Mouse (Mus musculus) embryonic facial prominence, embryonic 10.5 days (tissue): ENCODE data around the gene Fam83g. TPM values are rescaled to one million over a fixed set of nuclear protein-coding genes. Genes with fewer than 3 reads are reported as not detected.
A peak's percentile ranks its signal among the peaks of the same experiment; 100 is the strongest.

Experiments used
- DNase-seq: peaks from one replicate; pipeline ENCODE4 v3.0.0-alpha.2; 2017; ENCODE audit warnings: low spot score
- H3K27ac ChIP-seq: fragments of 300-500 bp; sonication (generic); replicated peaks from 2 replicates; pipeline ENCODE4 v1.5.1; 2016; ENCODE audit warnings: mild to moderate bottlenecking
- H3K27me3 ChIP-seq: fragments of 300-500 bp; sonication (generic); replicated peaks from 2 replicates; pipeline ENCODE4 v1.6.1; 2016; ENCODE audit warnings: low read depth, mild to moderate bottlenecking; ENCODE audit not compliant: poor library complexity, severe bottlenecking
- H3K36me3 ChIP-seq: fragments of 300-500 bp; sonication (generic); replicated peaks from 2 replicates; pipeline ENCODE4 v1.6.1; 2016; ENCODE audit warnings: mild to moderate bottlenecking, moderate library complexity
- H3K4me1 ChIP-seq: fragments of 300-500 bp; sonication (generic); 2 replicates; pipeline ENCODE4 v1.6.1; 2016
- H3K4me3 ChIP-seq: fragments of 300-500 bp; sonication (generic); 2 replicates; pipeline ENCODE4 v1.5.1; 2016; ENCODE audit warnings: mild to moderate bottlenecking, moderate library complexity
- H3K9me3 ChIP-seq: fragments of 300-500 bp; sonication (generic); 2 replicates; pipeline ENCODE4 v1.6.1; 2016; ENCODE audit warnings: mild to moderate bottlenecking
- WGBS: fragments of 180-500 bp; shearing (Covaris S2); methylation state at CpG from one replicate; pipeline ENCODE4 v1.1.7; 2016; 5-methylcytosine and 5-hydroxymethylcytosine counted together
- polyA plus RNA-seq: library from polyadenylated mRNA; unstranded; fragments of >200 nt; fragmentation: Nextera tagmentation; extraction: Ambion mirVana; gene quantifications from 2 replicates; pipeline ENCODE4 v1.2.1, GENCODE M21; 2016

Gene Fam83g
- polyA plus RNA-seq, 1 experiment from 2014 or later = 2.2 TPM

- no peak for DNase-seq
- WGBS = 66% methylated on average over 2 of the region's 2 CpGs
These were observed 37.3 kb upstream of the Fam83g start for GRCm38 (mm10) chr11:61646499-61647039.

GRCm38 (mm10) chr11:61647110-61647910 is 36.6 kb upstream of the Fam83g start:
- no peaks in the 10 kb centered on the region for H3K4me1 ChIP-seq
- no peak overlapping the region for H3K4me3 ChIP-seq
- no peaks in the 10 kb centered on the region for H3K9me3 ChIP-seq
- 70% methylated on average over 10 of the region's 10 CpGs for WGBS
- H3K36me3 ChIP-seq = no peaks in the 10 kb centered on the region
- DNase-seq = no peak
- no peak overlapping the region for H3K27ac ChIP-seq
- H3K27me3 ChIP-seq = no peaks in the 10 kb centered on the region

More at GRCm38 (mm10) chr11:61646499-61647039, 37.3 kb upstream of the Fam83g start:
- no peak overlapping the region for H3K4me3 ChIP-seq
- no peaks in the 10 kb centered on the region for H3K27me3 ChIP-seq
- no peaks in the 10 kb centered on the region for H3K4me1 ChIP-seq
- H3K27ac ChIP-seq = no peak overlapping the region
- H3K9me3 ChIP-seq = no peaks in the 10 kb centered on the region
- H3K36me3 ChIP-seq = no peaks in the 10 kb centered on the region

- H3K27me3 ChIP-seq = no peaks in the 10 kb centered on the region
- peaks cover 4% of the 10 kb centered on the region; the same call in 1 of the 2 replicates for H3K4me1 ChIP-seq
- WGBS = 85% methylated on average over 6 of the region's 6 CpGs
- H3K27ac ChIP-seq = no peak overlapping the region
- no peak overlapping the region for H3K4me3 ChIP-seq
- no peaks in the 10 kb centered on the region for H3K9me3 ChIP-seq
- DNase-seq = no peak
- H3K36me3 ChIP-seq = no peaks in the 10 kb centered on the region
These were observed 35.7 kb upstream of the Fam83g start for GRCm38 (mm10) chr11:61647956-61648748.

- H3K36me3 ChIP-seq = no peaks in the 10 kb centered on the region
- H3K4me3 ChIP-seq = no peak overlapping the region
- WGBS = 85% methylated on average over 7 of the region's 7 CpGs
- DNase-seq = no peak
- H3K9me3 ChIP-seq = no peaks in the 10 kb centered on the region
- H3K27ac ChIP-seq = no peak overlapping the region
- peaks cover 6% of the 10 kb centered on the region; the same call in 1 of the 2 replicates for H3K4me1 ChIP-seq
- no peaks in the 10 kb centered on the region for H3K27me3 ChIP-seq
These were observed 35.2 kb upstream of the Fam83g start for GRCm38 (mm10) chr11:61648749-61649115.

GRCm38 (mm10) chr11:61649163-61649580 is 34.7 kb upstream of the Fam83g start:
- Histone ChIP-seq H3K4me3 (no peak overlapping the region), H3K36me3 (no peaks in the 10 kb centered on the region), H3K27ac (no peak overlapping the region), H3K27me3 (no peaks in the 10 kb centered on the region), H3K4me1 (peaks cover 6% of the 10 kb centered on the region; the same call in 1 of the 2 replicates), H3K9me3 (no peaks in the 10 kb centered on the region)
- no peak for DNase-seq
- 93% methylated on average over 5 of the region's 5 CpGs for WGBS

- Histone ChIP-seq H3K4me1 (peaks cover 6% of the 10 kb centered on the region; the same call in 1 of the 2 replicates), H3K36me3 (no peaks in the 10 kb centered on the region), H3K27ac (no peak overlapping the region), H3K27me3 (no peaks in the 10 kb centered on the region), H3K4me3 (no peak overlapping the region), H3K9me3 (no peaks in the 10 kb centered on the region)
- 90% methylated on average over 4 of the region's 4 CpGs for WGBS
- DNase-seq = no peak
These were observed 34.3 kb upstream of the Fam83g start for GRCm38 (mm10) chr11:61649626-61650025.

- 87% methylated on average over 9 of the region's 9 CpGs for WGBS
- H3K36me3 ChIP-seq = no peaks in the 10 kb centered on the region
- H3K4me3 ChIP-seq = no peak overlapping the region
These were observed 33.2 kb upstream of the Fam83g start for GRCm38 (mm10) chr11:61650470-61651265.

GRCm38 (mm10) chr11:61652216-61652615 is 31.7 kb upstream of the Fam83g start:
- no peaks in the 10 kb centered on the region for H3K9me3 ChIP-seq
- H3K4me1 ChIP-seq = peaks cover 9% of the 10 kb centered on the region; the same call in 1 of the 2 replicates
- no peaks in the 10 kb centered on the region for H3K36me3 ChIP-seq
- no peak for DNase-seq
- 89% methylated on average over 5 of the region's 5 CpGs for WGBS
- no peak overlapping the region for H3K4me3 ChIP-seq
- no peak overlapping the region for H3K27ac ChIP-seq
- H3K27me3 ChIP-seq = no peaks in the 10 kb centered on the region

More at GRCm38 (mm10) chr11:61650470-61651265, 33.2 kb upstream of the Fam83g start:
- no peak for DNase-seq
- H3K27me3 ChIP-seq = no peaks in the 10 kb centered on the region
- H3K27ac ChIP-seq = no peak overlapping the region
- H3K4me1 ChIP-seq = peaks cover 9% of the 10 kb centered on the region; the same call in 1 of the 2 replicates
- no peaks in the 10 kb centered on the region for H3K9me3 ChIP-seq

GRCm38 (mm10) chr11:61652686-61653447 is 31.0 kb upstream of the Fam83g start, which contains the start of gene Grap:
Gene Grap, plus strand, starts transcription at chr11:61653265.
- DNase-seq = no peak
- Histone ChIP-seq H3K27me3 (no peaks in the 10 kb centered on the region), H3K9me3 (no peaks in the 10 kb centered on the region), H3K4me1 (peaks cover 9% of the 10 kb centered on the region; the same call in 1 of the 2 replicates), H3K27ac (no peak within 1 kb of the TSS; the same call in 1 of the 2 replicates), H3K4me3 (peak within 1 kb of the TSS; percentile 32; the same call in 1 of the 2 replicates), H3K36me3 (no peaks in the 10 kb centered on the region)
- WGBS = 75% methylated on average over 10 of the region's 10 CpGs

- Histone ChIP-seq H3K9me3 (no peaks in the 10 kb centered on the region), H3K4me3 (peak overlapping the region; percentile 32; the same call in 1 of the 2 replicates), H3K36me3 (no peaks in the 10 kb centered on the region), H3K27me3 (no peaks in the 10 kb centered on the region), H3K27ac (no peak overlapping the region), H3K4me1 (peaks cover 14% of the 10 kb centered on the region; the same call in 1 of the 2 replicates)
- WGBS = 84% methylated on average over 2 of the region's 2 CpGs
- DNase-seq = no peak
These were observed 30.3 kb upstream of the Fam83g start for GRCm38 (mm10) chr11:61653568-61653967.

- Histone ChIP-seq H3K27ac (no peak overlapping the region), H3K4me1 (peaks cover 23% of the 10 kb centered on the region), H3K4me3 (no peak overlapping the region), H3K27me3 (no peaks in the 10 kb centered on the region), H3K36me3 (no peaks in the 10 kb centered on the region), H3K9me3 (no peaks in the 10 kb centered on the region)
- no peak for DNase-seq
- 87% methylated on average over 4 of the region's 4 CpGs for WGBS
These were observed 29.0 kb upstream of the Fam83g start for GRCm38 (mm10) chr11:61654786-61655311.
